Mouse (Mus musculus) lung, embryonic 15.5 days (tissue): ENCODE measurements around the gene Chil3. TPM values are rescaled to one million over a fixed set of nuclear protein-coding genes. Genes with fewer than 3 reads are reported as not detected.
"Not testable (repeated sequence)": the region's sequence is repeated elsewhere in the genome, so short reads cannot be mapped to it uniquely, and the experiment has no call there.

ENCODE experiments used
- ATAC-seq: fragments of 200-750 bp; cut with Nextera tagmentation; 2 replicates; pipeline ENCODE4 v1.8.0; 2017; ENCODE audit warnings: moderate number of reproducible peaks, borderline replicate concordance; ENCODE audit not compliant: low FRiP score, low TSS enrichment; ENCODE audit errors: extremely low read depth
- H3K27ac ChIP-seq: fragments of 300-500 bp; sonication (generic); 2 replicates; pipeline ENCODE4 v1.5.1; 2015; ENCODE audit warnings: moderate library complexity, mild to moderate bottlenecking, inconsistent platforms
- H3K27me3 ChIP-seq: fragments of 300-500 bp; sonication (generic); 2 replicates; pipeline ENCODE4 v1.6.1; 2015; ENCODE audit warnings: inconsistent platforms
- H3K36me3 ChIP-seq: fragments of 300-500 bp; sonication (generic); 2 replicates; pipeline ENCODE4 v1.6.1; 2015; ENCODE audit warnings: inconsistent platforms
- H3K4me1 ChIP-seq: fragments of 300-500 bp; sonication (generic); 2 replicates; pipeline ENCODE4 v1.6.1; 2015; ENCODE audit warnings: inconsistent platforms
- H3K4me2 ChIP-seq: fragments of 300-500 bp; sonication (generic); 2 replicates; pipeline ENCODE4 v1.6.1; 2015; ENCODE audit warnings: inconsistent platforms, mild to moderate bottlenecking, moderate library complexity
- H3K4me3 ChIP-seq: fragments of 300-500 bp; sonication (generic); 2 replicates; pipeline ENCODE4 v1.5.1; 2015; ENCODE audit warnings: mild to moderate bottlenecking, inconsistent platforms
- H3K9ac ChIP-seq: fragments of 300-500 bp; sonication (generic); 2 replicates; pipeline ENCODE4 v1.6.1; 2015; ENCODE audit warnings: inconsistent platforms
- H3K9me3 ChIP-seq: fragments of 300-500 bp; sonication (generic); 2 replicates; pipeline ENCODE4 v1.6.1; 2016; ENCODE audit warnings: inconsistent platforms
- WGBS: fragments of 180-500 bp; shearing (Covaris S2); methylation state at CpG from one replicate; pipeline ENCODE4 v1.1.7; 2015; 5-methylcytosine and 5-hydroxymethylcytosine counted together
- polyA plus RNA-seq: library from polyadenylated mRNA; unstranded; fragments of >200 nt; fragmentation: Nextera tagmentation; extraction: Ambion mirVana; gene quantifications from 2 replicates; pipeline ENCODE4 v1.2.1, GENCODE M21; 2015

Gene Chil3
- 0.16 TPM in 1 of 2 replicates, not detected in the other for polyA plus RNA-seq

- Histone ChIP-seq H3K36me3 (no peaks in the 10 kb centered on the region), H3K4me3 (no peak within 1 kb of the TSS), H3K27ac (no peak within 1 kb of the TSS), H3K4me1 (no peaks in the 10 kb centered on the region), H3K9me3 (0 out of 2 replicates have a peak, but pooled peaks cover 3% of the 10 kb centered on the region), H3K27me3 (no peaks in the 10 kb centered on the region), H3K9ac (no peak within 1 kb of the TSS), H3K4me2 (no peak within 1 kb of the TSS)
- WGBS: 76% methylated on average over 3 of the region's 3 CpGs
- ATAC-seq: no peak
These were observed at the start of gene Chil3 for GRCm38 (mm10) chr3:106167464-106167863. Gene Chil3, minus strand, starts transcription at chr3:106167564.

GRCm38 (mm10) chr3:106198030-106198429 is 30.7 kb upstream of the Chil3 start:
- not testable (repeated sequence) for H3K9me3 ChIP-seq

GRCm38 (mm10) chr3:106197246-106197645 is 29.9 kb upstream of the Chil3 start:
- H3K4me3 ChIP-seq, H3K36me3 ChIP-seq, H3K27ac ChIP-seq, H3K9ac ChIP-seq, ATAC-seq, H3K4me1 ChIP-seq, H3K4me2 ChIP-seq, H3K9me3 ChIP-seq, H3K27me3 ChIP-seq: not testable (repeated sequence)
- 62% methylated on average over 2 of the region's 2 CpGs for WGBS

More at GRCm38 (mm10) chr3:106198030-106198429, 30.7 kb upstream of the Chil3 start:
- not testable (repeated sequence) for H3K36me3 ChIP-seq, H3K4me1 ChIP-seq, ATAC-seq, H3K4me2 ChIP-seq, H3K4me3 ChIP-seq, H3K9ac ChIP-seq, H3K27me3 ChIP-seq, H3K27ac ChIP-seq
- 45% methylated on average over 1 of the region's 1 CpGs for WGBS

GRCm38 (mm10) chr3:106196276-106196675 is 28.9 kb upstream of the Chil3 start:
- ATAC-seq: no peak
- Histone ChIP-seq H3K36me3 (no peaks in the 10 kb centered on the region), H3K4me2 (no peak overlapping the region), H3K4me1 (no peaks in the 10 kb centered on the region), H3K4me3 (no peak overlapping the region), H3K27ac (no peak overlapping the region), H3K9me3 (0 out of 2 replicates have a peak, but pooled peaks cover 4% of the 10 kb centered on the region), H3K9ac (no peak overlapping the region), H3K27me3 (no peaks in the 10 kb centered on the region)

- H3K36me3 ChIP-seq: no peaks in the 10 kb centered on the region
- WGBS: 84% methylated on average over 12 of the region's 12 CpGs
- H3K9me3 ChIP-seq: peaks cover 4% of the 10 kb centered on the region; the same call in 1 of the 2 replicates
- H3K4me1 ChIP-seq: no peaks in the 10 kb centered on the region
- H3K4me3 ChIP-seq: no peak overlapping the region
- no peak overlapping the region for H3K4me2 ChIP-seq
- ATAC-seq: no peak
- no peaks in the 10 kb centered on the region for H3K27me3 ChIP-seq
- no peak overlapping the region for H3K27ac ChIP-seq
- H3K9ac ChIP-seq: no peak overlapping the region
These were observed 28.1 kb upstream of the Chil3 start for GRCm38 (mm10) chr3:106195486-106195885.

- Histone ChIP-seq H3K4me2 (no peak overlapping the region), H3K9me3 (peaks cover 13% of the 10 kb centered on the region; the same call in 1 of the 2 replicates), H3K27ac (no peak overlapping the region), H3K4me1 (no peaks in the 10 kb centered on the region), H3K36me3 (no peaks in the 10 kb centered on the region), H3K27me3 (no peaks in the 10 kb centered on the region), H3K4me3 (no peak overlapping the region), H3K9ac (no peak overlapping the region)
- ATAC-seq: no peak
- 68% methylated on average over 2 of the region's 2 CpGs for WGBS
These were observed 20.6 kb upstream of the Chil3 start for GRCm38 (mm10) chr3:106187991-106188390.

- Histone ChIP-seq H3K27ac (no peak overlapping the region), H3K9ac (no peak overlapping the region), H3K4me1 (no peaks in the 10 kb centered on the region), H3K4me2 (no peak overlapping the region), H3K4me3 (no peak overlapping the region), H3K27me3 (no peaks in the 10 kb centered on the region), H3K36me3 (no peaks in the 10 kb centered on the region), H3K9me3 (0 out of 2 replicates have a peak, but pooled peaks cover 6% of the 10 kb centered on the region)
- WGBS: 85% methylated on average over 13 of the region's 13 CpGs
- ATAC-seq: no peak
These were observed 10.3 kb upstream of the Chil3 start for GRCm38 (mm10) chr3:106177509-106178189.

- not testable (repeated sequence) for H3K4me2 ChIP-seq, H3K36me3 ChIP-seq, H3K9me3 ChIP-seq, H3K4me1 ChIP-seq, H3K27me3 ChIP-seq, ATAC-seq, H3K9ac ChIP-seq, H3K27ac ChIP-seq, H3K4me3 ChIP-seq
- WGBS: 56% methylated on average over 2 of the region's 2 CpGs
These were observed 7.6 kb upstream of the Chil3 start for GRCm38 (mm10) chr3:106174971-106175370.

- not testable (repeated sequence) for ATAC-seq, H3K36me3 ChIP-seq, H3K27me3 ChIP-seq, H3K4me3 ChIP-seq, H3K4me2 ChIP-seq, H3K4me1 ChIP-seq, H3K27ac ChIP-seq, H3K9me3 ChIP-seq, H3K9ac ChIP-seq
- WGBS: 62% methylated on average over 2 of the region's 2 CpGs
These were observed 5.1 kb upstream of the Chil3 start for GRCm38 (mm10) chr3:106172506-106172905.

- Histone ChIP-seq H3K27me3 (no peaks in the 10 kb centered on the region), H3K4me3 (no peak overlapping the region), H3K9ac (no peak overlapping the region), H3K27ac (no peak overlapping the region), H3K36me3 (no peaks in the 10 kb centered on the region), H3K4me1 (no peaks in the 10 kb centered on the region), H3K9me3 (no peaks in the 10 kb centered on the region), H3K4me2 (no peak overlapping the region)
- peak; percentile 52; the same call in 1 of the 2 replicates for ATAC-seq
- WGBS: 73% methylated on average over 1 of the region's 1 CpGs
These were observed 3.9 kb upstream of the Chil3 start for GRCm38 (mm10) chr3:106171135-106171731.

GRCm38 (mm10) chr3:106170522-106171053 is 3.2 kb upstream of the Chil3 start:
- no peaks in the 10 kb centered on the region for H3K36me3 ChIP-seq
- no peak overlapping the region for H3K27ac ChIP-seq
- no peak for ATAC-seq
- H3K4me1 ChIP-seq: no peaks in the 10 kb centered on the region
- no peak overlapping the region for H3K4me3 ChIP-seq
- H3K27me3 ChIP-seq: no peaks in the 10 kb centered on the region
- H3K9ac ChIP-seq: no peak overlapping the region
- 29% methylated on average over 1 of the region's 1 CpGs for whole genome bisulfite sequencing
- no peaks in the 10 kb centered on the region for H3K9me3 ChIP-seq
- no peak overlapping the region for H3K4me2 ChIP-seq

GRCm38 (mm10) chr3:106154413-106154812 is 13.0 kb downstream of the Chil3 start:
- WGBS: 77% methylated on average over 2 of the region's 2 CpGs
- Histone ChIP-seq H3K27ac (no peak overlapping the region), H3K9me3 (0 out of 2 replicates have a peak, but pooled peaks cover 4% of the 10 kb centered on the region), H3K4me2 (no peak overlapping the region), H3K4me3 (no peak overlapping the region), H3K36me3 (no peaks in the 10 kb centered on the region), H3K27me3 (no peaks in the 10 kb centered on the region), H3K9ac (no peak overlapping the region), H3K4me1 (no peaks in the 10 kb centered on the region)
- ATAC-seq: 0 out of 2 replicates have a peak, but pooled peaks have one; percentile 55
